28 mouse cellular contexts compared by ENCODE assay signal in the genomic region with DNA sequence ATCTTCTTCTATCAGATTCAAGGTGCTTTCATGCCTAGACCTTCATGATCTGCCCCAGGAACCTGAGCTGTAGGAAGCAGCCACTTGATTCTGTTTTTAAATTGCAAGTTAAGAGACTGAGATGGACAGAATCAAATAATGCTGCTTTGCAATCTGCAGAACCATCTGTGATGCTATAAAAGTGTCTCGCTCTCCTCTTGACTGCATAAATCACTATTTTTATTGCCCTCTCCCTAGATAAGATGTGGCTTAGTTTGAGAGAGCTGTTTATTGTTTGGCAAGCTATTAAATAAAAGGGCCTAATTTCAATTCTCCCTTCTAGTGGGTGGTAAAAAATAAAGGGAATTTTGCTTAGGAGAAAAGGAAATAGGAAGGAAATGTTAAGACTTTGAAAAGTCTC. TPM values are rescaled to one million over a fixed set of nuclear protein-coding genes. Genes with fewer than 3 reads are reported as not detected.
DNase-seq lines count a peak whose midpoint lies in the region; ATAC-seq lines count a peak whose summit lies in the region.
"Had no signal": no experiment of that assay in that cellular context is flagged by ENCODE, and none has a peak within 500 bp of the region (broad histone marks: within the 10 kb centered on the region; RNA-seq: fewer than 3 reads in every experiment).

No protein-coding gene starts in this region.

- 21% methylated on average over 1 of the region's 1 CpGs for WGBS in kidney, embryonic 16.5 days

- peak; percentile 37 for DNase-seq in heart, adult 11 months
- DNase-seq in heart, postnatal 36 days: no peak
- DNase-seq in kidney, postnatal 10 days: no peak
- DNase-seq in forelimb bud, embryonic 11.5 days (ENCODE audit: low read depth, low spot score): peak; percentile 62
- peak; percentile 40 for DNase-seq in telencephalon, adult 2 months (ENCODE audit: low read depth, low spot score)
- no peak for DNase-seq in cerebellum, adult 11-12 months
- DNase-seq: adrenal gland, adult 8-10 months; cerebellum, adult 11 months; cerebellum, adult 9-11 months; embryo, embryonic 11 days; gastrocnemius, postnatal 10 days; heart, postnatal 14 days; lung, embryonic 14.5 days; lung, postnatal 14 days; midbrain, embryonic 14.5 days; retina, postnatal 1 day; right cerebral cortex, postnatal 14 days; thymus, postnatal 14 days had no signal

- H3K27me3 ChIP-seq in kidney, embryonic 16.5 days (ENCODE audit: insufficient read depth, low read length): no peaks in the 10 kb centered on the region
- H3K27me3 ChIP-seq: embryonic facial prominence, embryonic 12.5 days; liver, embryonic 15.5 days had no signal

- no peak overlapping the region for H3K4me2 ChIP-seq in kidney, embryonic 16.5 days (replicated peaks; ENCODE audit: low read depth, low read length)
- H3K4me2 ChIP-seq: embryonic facial prominence, embryonic 12.5 days; limb, embryonic 12.5 days; liver, embryonic 15.5 days; lung, embryonic 14.5 days had no signal

- intact Hi-C loops in heart, postnatal 36 days (cut with DNase I): no loop called here

- H3K9ac ChIP-seq in kidney, embryonic 16.5 days (replicated peaks; ENCODE audit: low read length): no peak overlapping the region
- H3K9ac ChIP-seq: embryonic facial prominence, embryonic 12.5 days; limb, embryonic 12.5 days; liver, embryonic 15.5 days; lung, embryonic 14.5 days had no signal

- H3K36me3 ChIP-seq in kidney, embryonic 16.5 days (ENCODE audit: insufficient read depth, low read length): no peaks in the 10 kb centered on the region
- H3K36me3 ChIP-seq: embryonic facial prominence, embryonic 12.5 days; G1E; limb, embryonic 12.5 days; liver, embryonic 15.5 days had no signal

- H3K9me3 ChIP-seq in kidney, embryonic 16.5 days (ENCODE audit: low read length): peaks cover 7% of the 10 kb centered on the region; the same call in 1 of the 2 replicates
- H3K9me3 ChIP-seq: embryonic facial prominence, embryonic 12.5 days; G1E; liver, embryonic 15.5 days had no signal

- no peak overlapping the region for H3K4me3 ChIP-seq in kidney, embryonic 16.5 days (ENCODE audit: low read length)
- H3K4me3 ChIP-seq: embryonic facial prominence, embryonic 12.5 days; left cerebral cortex, adult 2 months; limb, embryonic 12.5 days; liver, embryonic 15.5 days had no signal

- ATAC-seq in kidney, embryonic 16.5 days (ENCODE audit: low FRiP score, low TSS enrichment): peak; percentile 49
- ATAC-seq: forebrain, embryonic 14.5 days; hindbrain, embryonic 16.5 days; intestine, embryonic 16.5 days had no signal

- peaks cover 26% of the 10 kb centered on the region for H3K4me1 ChIP-seq in kidney, embryonic 16.5 days (ENCODE audit: insufficient read depth, low read length)
- H3K4me1 ChIP-seq: limb, embryonic 12.5 days; liver, embryonic 15.5 days had no signal

- H3K27ac ChIP-seq in kidney, embryonic 16.5 days (ENCODE audit: low read length): peak overlapping the region; percentile 85
- H3K27ac ChIP-seq: embryonic facial prominence, embryonic 12.5 days; left cerebral cortex, adult 2 months; limb, embryonic 12.5 days; liver, embryonic 15.5 days had no signal

RNA-seq across cellular contexts. Expression of a gene that starts 34.8 kb away (rescaled TPM):
- 1 to 10 TPM; 5.1 to 5.5 TPM for total RNA-seq in heart, postnatal 36 days (2021)
- 18.5 and 18.6 TPM in 2 replicates for polyA plus RNA-seq in kidney, embryonic 16.5 days (2015; fragmentation: Nextera tagmentation; extraction: Ambion mirVana)
- total RNA-seq: monocyte, adult 5-6 weeks had no signal
- polyA plus RNA-seq: G1E had no signal

Comparison
In these comparisons a context has a peak if more than half of its experiments do, and no peak if none do; other contexts are left out.
1. DNase-seq: peak in heart, adult 11 months (single experiment), forelimb bud, embryonic 11.5 days (single experiment) and telencephalon, adult 2 months (single experiment); none in heart, postnatal 36 days (0 of 2), kidney, postnatal 10 days (single experiment) and cerebellum, adult 11-12 months (single experiment).